Mouse (Mus musculus) gastrocnemius, adult 18-20 months (tissue): ENCODE data around the gene Hivep2. TPM values are rescaled to one million over a fixed set of nuclear protein-coding genes. Genes with fewer than 3 reads are reported as not detected.

ENCODE experiments used
- DNase-seq: peaks from one replicate; pipeline ENCODE4 v3.0.0; 2021; ENCODE audit warnings: low spot score
- total RNA-seq, 2 experiments: library from RNA; stranded (reverse); gene quantifications; 2 replicates each; pipeline ENCODE4 v1.2.3; 2021

The Hivep2 gene
- total RNA-seq, 2 experiments from 2014 or later = 47.5 to 48.3 TPM

- DNase-seq = no peak
Measured at GRCm38 (mm10) chr10:14144840-14145239, 179.0 kb downstream of the Hivep2 start.

DNA sequence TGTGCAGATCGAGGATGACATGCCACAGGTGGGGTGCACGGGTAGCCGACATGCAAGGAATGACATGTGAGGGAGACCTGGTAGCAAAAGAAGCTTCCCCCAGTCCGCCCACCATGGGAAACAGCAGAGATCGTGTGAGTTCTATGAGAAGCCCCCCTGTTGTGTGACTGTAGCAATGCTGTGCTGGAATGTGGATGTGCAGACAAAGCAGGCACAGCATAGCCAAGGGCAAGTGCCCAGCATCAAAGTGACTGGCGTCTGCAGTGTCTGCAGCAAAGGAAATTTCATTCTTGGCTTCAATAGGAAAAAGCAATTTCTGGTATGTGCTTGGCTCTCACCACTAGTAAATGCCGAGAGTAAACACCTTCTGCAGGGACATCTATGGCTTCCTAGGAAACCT, 199.0 kb downstream of the Hivep2 start:
- no peak for DNase-seq

DNA sequence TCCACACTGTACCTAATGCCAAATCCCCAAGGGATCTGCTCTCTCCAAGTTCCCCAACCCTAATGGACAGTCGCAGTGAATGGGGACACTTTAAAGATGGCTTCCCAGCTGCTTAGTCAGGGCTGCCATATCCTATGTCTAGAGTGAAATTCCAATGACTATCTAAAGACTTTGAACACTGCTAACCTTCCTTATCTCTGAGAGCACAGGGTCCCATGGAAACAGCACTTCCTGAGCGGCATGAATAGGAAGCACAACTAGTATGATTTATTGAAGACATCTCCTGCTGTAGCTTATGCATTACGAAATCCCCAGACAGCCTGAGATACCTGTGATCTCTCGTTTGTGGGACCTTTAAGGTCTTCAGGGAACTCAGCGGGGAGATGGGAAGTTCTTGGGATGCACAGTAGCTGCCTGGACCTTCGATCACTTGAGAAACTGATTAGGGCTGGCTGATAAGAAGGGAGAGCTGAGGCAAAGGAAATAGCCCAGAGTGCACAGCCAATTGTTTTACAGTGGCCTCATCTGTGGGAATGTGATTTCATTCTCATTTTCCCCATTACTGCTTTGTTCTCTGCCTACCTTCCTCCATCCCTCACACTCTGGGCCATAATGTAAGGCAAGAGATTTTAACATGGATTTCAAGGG, 202.4 kb downstream of the Hivep2 start:
- no peak for DNase-seq

- DNase-seq = no peak
Measured at GRCm38 (mm10) chr10:14168869-14169566, 203.1 kb downstream of the Hivep2 start.

GRCm38 (mm10) chr10:14174124-14174523, 208.2 kb downstream of the Hivep2 start:
- no peak for DNase-seq

GRCm38 (mm10) chr10:14179424-14180339, 213.8 kb downstream of the Hivep2 start:
- DNase-seq = no peak

DNA sequence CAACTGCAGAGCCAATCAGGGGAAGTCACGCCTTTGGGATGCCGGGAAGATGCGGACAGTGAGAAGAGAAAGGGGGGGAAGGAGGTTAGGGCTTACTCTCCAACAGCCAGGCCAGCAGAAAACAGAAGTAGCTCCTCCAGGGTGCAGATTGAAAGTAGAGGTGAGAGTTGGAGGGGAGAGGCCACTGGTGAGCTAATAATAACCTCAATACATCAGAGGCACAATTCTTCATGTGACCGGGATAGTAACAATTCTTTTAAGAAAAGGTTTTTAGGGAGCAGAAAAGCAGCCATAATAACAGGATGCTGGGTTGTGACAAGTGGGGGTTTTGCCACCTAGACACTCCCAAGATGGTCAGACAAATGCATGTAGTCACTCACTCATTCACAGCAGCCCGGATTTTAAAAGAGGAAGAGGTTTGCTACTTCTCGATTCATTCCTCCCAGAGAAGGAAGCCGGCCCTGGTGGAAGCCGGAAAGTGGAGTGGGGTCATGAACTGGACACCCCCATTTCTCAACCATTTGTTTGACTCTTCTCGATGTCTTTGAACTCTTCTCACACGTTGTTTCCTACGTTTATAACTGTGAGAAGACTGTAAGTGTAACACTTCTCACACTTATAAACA, 220.6 kb downstream of the Hivep2 start:
- DNase-seq = no peak

GRCm38 (mm10) chr10:14189050-14189449, 223.2 kb downstream of the Hivep2 start:
- DNase-seq = no peak

- DNase-seq = peak; percentile 47
Measured at GRCm38 (mm10) chr10:14191202-14191601, 225.3 kb downstream of the Hivep2 start.

GRCm38 (mm10) chr10:14192156-14192555, 226.3 kb downstream of the Hivep2 start:
- DNase-seq = no peak

- no peak for DNase-seq
Measured at GRCm38 (mm10) chr10:14193702-14194101, 227.8 kb downstream of the Hivep2 start.

- no peak for DNase-seq
Measured at GRCm38 (mm10) chr10:14195778-14196650, 230.1 kb downstream of the Hivep2 start.

DNA sequence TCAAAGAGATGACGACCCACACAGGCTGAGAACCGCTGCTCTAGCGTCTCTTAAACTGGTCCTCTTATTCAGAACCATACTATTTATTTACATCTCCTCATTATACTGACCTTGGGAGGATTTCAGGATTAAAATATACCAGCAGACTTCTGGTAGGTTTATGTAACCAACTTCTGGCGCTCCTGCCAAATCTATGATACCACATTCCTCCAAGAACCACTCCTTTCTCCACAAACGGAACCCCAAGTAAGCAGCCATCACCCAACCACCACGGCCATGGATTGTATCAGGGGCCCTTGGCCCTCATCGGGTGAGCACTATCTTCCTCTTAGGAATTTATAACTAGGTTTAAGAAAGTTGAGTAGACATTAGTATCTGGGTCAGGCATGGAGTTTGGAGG, 230.9 kb downstream of the Hivep2 start:
- DNase-seq = no peak

- DNase-seq = no peak
Measured at GRCm38 (mm10) chr10:14197261-14197660, 231.4 kb downstream of the Hivep2 start.

DNA sequence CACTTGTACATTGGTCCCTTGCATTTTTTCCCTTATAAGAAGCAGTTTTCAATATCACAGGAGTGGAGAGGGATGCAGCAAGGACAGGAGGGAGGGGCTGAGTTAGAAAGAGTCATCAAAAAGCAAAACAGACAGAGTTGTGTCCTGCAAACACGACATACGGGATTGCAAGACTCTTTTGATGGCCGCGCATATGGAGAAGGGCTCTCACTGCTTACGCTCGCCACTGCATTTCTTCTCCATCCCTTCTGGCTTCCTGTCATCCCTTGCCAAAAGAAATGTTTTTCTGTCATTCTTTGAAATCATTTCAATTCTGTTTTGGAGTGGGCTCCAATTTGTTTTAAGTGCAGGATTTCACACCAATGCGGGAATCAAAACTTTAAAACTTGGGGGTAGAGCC, 233.5 kb downstream of the Hivep2 start:
- no peak for DNase-seq

DNA sequence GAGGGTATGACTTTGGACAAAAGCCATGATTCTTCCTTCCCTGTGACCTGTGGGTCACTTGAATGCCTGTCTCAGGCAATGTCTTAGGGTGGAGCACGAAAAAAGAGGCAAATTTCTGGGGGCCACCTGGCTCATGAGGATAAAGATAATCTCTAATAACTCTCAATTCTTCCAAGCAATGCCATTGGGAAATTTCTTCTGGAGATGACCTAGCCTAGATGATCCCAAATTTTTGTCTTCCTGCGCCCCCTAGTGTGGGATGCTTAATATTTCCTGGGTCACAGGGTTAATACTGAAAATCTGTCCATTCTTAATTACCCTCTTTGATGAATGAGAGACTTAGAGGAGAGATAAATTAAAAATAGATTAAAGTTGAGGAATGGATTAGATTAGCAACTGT, 234.4 kb downstream of the Hivep2 start:
- DNase-seq = peak; percentile 73
